ENCODE assay signal across 9 mouse cellular contexts in genomic region chr8:107133881-107134280, GRCm38 (mm10). TPM values are rescaled to one million over a fixed set of nuclear protein-coding genes. Genes with fewer than 3 reads are reported as not detected.
DNase-seq lines count a peak whose midpoint lies in the region; ATAC-seq and TF ChIP-seq lines count a peak whose summit lies in the region.
"Had no signal": no experiment of that assay in that cellular context is flagged by ENCODE, and none has a peak within 500 bp of the region (broad histone marks: within the 10 kb centered on the region; RNA-seq: fewer than 3 reads in every experiment).

No protein-coding gene starts in this region.

- no peaks in the 10 kb centered on the region for H3K36me3 ChIP-seq in intestine, embryonic 16.5 days (ENCODE audit: control insufficient read depth, insufficient read depth, low read length)
- no peaks in the 10 kb centered on the region for H3K36me3 ChIP-seq in myocyte (ENCODE audit: control insufficient read depth, insufficient read depth)

- no peak overlapping the region for H3ac ChIP-seq in myocyte (ENCODE audit: control insufficient read depth, insufficient read length)

- no peak for TF ChIP-seq POLR2A in myocyte (IDR thresholded peaks at IDR 0.05; ENCODE audit: insufficient read length, low read depth)

- peak; percentile 60 to 90 for DNase-seq in adrenal gland, adult (ENCODE audit: inconsistent age in 2 of 2, low spot score in 1 of 2)
- no peak for DNase-seq in adrenal gland, adult 18-20 months (ENCODE audit: low spot score in 2 of 2)
- DNase-seq in lung, adult 18-20 months = peak; percentile 63 to 68
- no peak for DNase-seq in lung, postnatal 25 days (ENCODE audit: low spot score)
- DNase-seq in cerebellum, postnatal 10 days = no peak
- DNase-seq: right cerebral cortex, postnatal 25 days had no signal

- no peaks in the 10 kb centered on the region for H3K27me3 ChIP-seq in intestine, embryonic 16.5 days (replicated peaks; ENCODE audit: control insufficient read depth, insufficient read depth, low read length)
- H3K27me3 ChIP-seq in myocyte (ENCODE audit: control insufficient read depth, insufficient read depth, insufficient read length) = no peaks in the 10 kb centered on the region

- H3K79me2 ChIP-seq in myocyte (ENCODE audit: control insufficient read depth, insufficient read depth) = no peaks in the 10 kb centered on the region

- WGBS in intestine, embryonic 16.5 days = 53% methylated on average over 6 of the region's 6 CpGs

- ATAC-seq in intestine, embryonic 16.5 days = peak; percentile 58
- ATAC-seq in erythroid progenitor cell, adult 5-6 weeks (replicated peaks; ENCODE audit: low FRiP score, poor library complexity, severe bottlenecking) = no peak

- 0 out of 2 replicates have a peak overlapping the region, but pooled peaks have one; percentile 17 for H3K4me2 ChIP-seq in intestine, embryonic 16.5 days (ENCODE audit: low read depth, low read length)
- peak overlapping the region; percentile 68 for H3K4me2 ChIP-seq in myocyte (ENCODE audit: low read depth)

- no peaks in the 10 kb centered on the region for H3K9me3 ChIP-seq in intestine, embryonic 16.5 days (ENCODE audit: control insufficient read depth, low read length)

- no peak overlapping the region for H3K4me3 ChIP-seq in intestine, embryonic 16.5 days (ENCODE audit: low read length)
- no peak overlapping the region for H3K4me3 ChIP-seq in myocyte

- H3K9ac ChIP-seq in intestine, embryonic 16.5 days (ENCODE audit: low read depth, low read length) = 0 out of 2 replicates have a peak overlapping the region, but pooled peaks have one; percentile 16

- peaks cover 13% of the 10 kb centered on the region for H3K4me1 ChIP-seq in intestine, embryonic 16.5 days (ENCODE audit: control insufficient read depth, insufficient read depth, low read length)

- 0 out of 2 replicates have a peak overlapping the region, but pooled peaks have one; percentile 12 for H3K27ac ChIP-seq in intestine, embryonic 16.5 days (ENCODE audit: low read length)

TF ChIP-seq in myocyte, 11 proteins besides CTCF, POLR2A, EP300 and RAD21:
- TF ChIP-seq USF1 (IDR thresholded peaks at IDR 0.05; ENCODE audit: low read depth) (peak; percentile 75), TCF3 (IDR thresholded peaks at IDR 0.05; ENCODE audit: insufficient read length, low read depth) (no peak)

RNA-seq across cellular contexts. Expression of gene Cyb5b, which starts 16.6 kb away (rescaled TPM):
- 100 to 1,000 TPM; 320 to 493 TPM for total RNA-seq in adrenal gland, adult 18-20 months (2021)
- 155 and 177 TPM in 2 replicates for polyA plus RNA-seq in intestine, embryonic 16.5 days (2015; fragmentation: Nextera tagmentation; extraction: Ambion mirVana)
- polyA plus RNA-seq in myocyte (2012; fragmentation: generic; extraction: Trizol) = 48.3 TPM
- 16.8 and 19.5 TPM in 2 replicates for total RNA-seq in erythroid progenitor cell, adult 5-6 weeks (2015; ENCODE audit: low replicate concordance)
- total RNA-seq in erythroid progenitor cell, adult 5-6 weeks (2017; ENCODE audit: low replicate concordance) = 6.8 and 7.4 TPM in 2 replicates

RNA-seq across cellular contexts. Expression of gene Terf2, which starts 37.5 kb away (rescaled TPM):
- total RNA-seq in adrenal gland, adult 18-20 months (2021) = 10 to 100 TPM; 20.5 to 22.6 TPM
- 12.4 and 12.5 TPM in 2 replicates for polyA plus RNA-seq in intestine, embryonic 16.5 days (2015; fragmentation: Nextera tagmentation; extraction: Ambion mirVana)
- polyA plus RNA-seq in myocyte (2012; fragmentation: generic; extraction: Trizol) = 14.7 TPM
- 28.1 and 33.5 TPM in 2 replicates for total RNA-seq in erythroid progenitor cell, adult 5-6 weeks (2015; ENCODE audit: low replicate concordance)
- total RNA-seq in erythroid progenitor cell, adult 5-6 weeks (2017; ENCODE audit: low replicate concordance) = 22.2 and 30.9 TPM in 2 replicates

Comparison
In these comparisons a context has a peak if more than half of its experiments do, and no peak if none do; other contexts are left out.
1. DNase-seq: peak in adrenal gland, adult (2 of 2) and lung, adult 18-20 months (2 of 2); none in adrenal gland, adult 18-20 months (0 of 2), lung, postnatal 25 days (single experiment) and cerebellum, postnatal 10 days (0 of 2).
2. RNA of gene Cyb5b, which starts 16.6 kb away (total RNA-seq): 320 to 493 TPM in adrenal gland, adult 18-20 months; 6.8 to 19.5 TPM in erythroid progenitor cell, adult 5-6 weeks; every median in the first group is over 10 times any median in the second.